Mouse (Mus musculus) kidney, adult 18-20 months (tissue): ENCODE measurements around the gene Olfr1156.

Experiments used
- DNase-seq: peaks from one replicate; pipeline ENCODE4 v3.0.0; 2021

The Olfr1156 gene

GRCm38 (mm10) chr2:87953000-87953399 is at the start of gene Olfr1156:
TSS of gene Olfr1156 (minus strand) at chr2:87953100.
- no peak for DNase-seq

GRCm38 (mm10) chr2:87989813-87990212 is 36.9 kb upstream of the Olfr1156 start, which contains the start of gene Olfr1158:
TSS of gene Olfr1158 (plus strand) at chr2:87990113.
- no peak for DNase-seq

GRCm38 (mm10) chr2:87974563-87974962 is 21.7 kb upstream of the Olfr1156 start, which contains the start of gene Olfr74:
TSS of gene Olfr74 (minus strand) at chr2:87974663.
- DNase-seq, result no peak

- DNase-seq, result no peak
Observed at GRCm38 (mm10) chr2:87968199-87968598, 15.3 kb upstream of the Olfr1156 start, which contains the start of gene Olfr1157. TSS of gene Olfr1157 (minus strand) at chr2:87968299.

GRCm38 (mm10) chr2:87945037-87945436 is 7.9 kb downstream of the Olfr1156 start, which contains the start of gene Olfr1155:
TSS of gene Olfr1155 (minus strand) at chr2:87945137.
- DNase-seq, result no peak

GRCm38 (mm10) chr2:87905066-87905465 is 47.8 kb downstream of the Olfr1156 start, which contains the start of gene Olfr1154:
TSS of gene Olfr1154 (minus strand) at chr2:87905166.
- DNase-seq, result no peak
